26 mouse cellular contexts compared by ENCODE assay signal in the genomic region with DNA sequence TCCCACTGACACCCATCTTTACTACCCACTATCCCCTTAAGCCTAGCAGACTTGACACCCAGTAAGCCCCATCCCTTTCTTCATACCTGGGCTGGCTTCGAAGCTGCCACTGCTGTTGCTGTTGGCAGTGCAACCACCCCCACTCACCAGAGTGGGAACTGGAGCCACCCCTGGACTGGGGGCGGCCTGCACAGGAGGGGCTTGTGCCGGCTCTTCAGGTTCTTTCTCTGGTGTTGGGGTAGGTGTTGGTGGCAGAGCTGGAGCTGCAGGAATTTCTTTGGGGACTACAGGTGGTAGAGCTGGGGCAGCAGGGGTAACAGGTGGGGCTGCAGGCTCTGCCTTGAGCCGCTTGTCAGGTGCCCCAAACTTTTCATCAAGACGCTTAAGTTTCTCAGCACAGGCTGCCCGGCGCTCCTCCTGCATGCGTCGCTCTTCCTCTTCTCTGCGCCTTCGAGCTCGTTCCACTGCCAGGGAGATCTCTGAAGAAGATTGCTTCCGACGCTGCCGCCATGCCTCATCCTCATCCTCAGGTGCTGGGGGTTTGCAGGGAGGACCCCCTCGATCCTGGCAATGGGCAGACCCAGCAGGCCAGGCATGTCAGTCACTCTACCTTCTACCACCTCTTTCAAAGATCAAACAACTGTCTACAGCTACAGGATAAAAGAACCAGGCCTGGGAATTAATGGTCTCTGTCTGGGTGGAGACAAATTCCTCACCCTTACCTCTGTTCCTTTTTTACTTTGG. TPM values are rescaled to one million over a fixed set of nuclear protein-coding genes. Genes with fewer than 3 reads are reported as not detected.
DNase-seq lines count a peak whose midpoint lies in the region; ATAC-seq lines count a peak whose summit lies in the region.
"Had no signal": no experiment of that assay in that cellular context is flagged by ENCODE, and none has a peak within 500 bp of the region (broad histone marks: within the 10 kb centered on the region; RNA-seq: fewer than 3 reads in every experiment).

No protein-coding gene starts in this region.

- H3K36me3 ChIP-seq in heart, embryonic 12.5 days: peaks cover 86% of the 10 kb centered on the region
- H3K36me3 ChIP-seq in midbrain, embryonic 13.5 days: peaks cover 82% of the 10 kb centered on the region
- H3K36me3 ChIP-seq in midbrain, embryonic 16.5 days (ENCODE audit: control insufficient read depth, insufficient read depth, low read length): peaks cover 72% of the 10 kb centered on the region

- H3K27ac ChIP-seq in heart, embryonic 12.5 days (ENCODE audit: poor library complexity, severe bottlenecking): no peak overlapping the region
- no peak overlapping the region for H3K27ac ChIP-seq in midbrain, embryonic 13.5 days
- no peak overlapping the region for H3K27ac ChIP-seq in midbrain, embryonic 16.5 days (ENCODE audit: low read length)
- H3K27ac ChIP-seq: embryonic facial prominence, embryonic 13.5 days; embryonic facial prominence, embryonic 15.5 days; forebrain, embryonic 10.5 days; forebrain, embryonic 12.5 days had no signal

- DNase-seq in cerebellum, adult 9-10 months: peak; percentile 13
- DNase-seq in cerebellum, postnatal 36 days: no peak
- peak; percentile 90 for DNase-seq in heart, adult 11 months
- no peak for DNase-seq in ovary, postnatal 14 days (ENCODE audit: low spot score)
- DNase-seq: adrenal gland, adult 8-10 months; adrenal gland, postnatal 14 days; adrenal gland, postnatal 36 days; B cell, adult 2 months; cerebellum, adult 11-12 months; cerebellum, adult 2 months; cerebellum, postnatal 10 days had no signal

- H3K9me3 ChIP-seq in heart, embryonic 12.5 days (replicated peaks): no peaks in the 10 kb centered on the region
- H3K9me3 ChIP-seq in midbrain, embryonic 13.5 days: no peaks in the 10 kb centered on the region
- no peaks in the 10 kb centered on the region for H3K9me3 ChIP-seq in midbrain, embryonic 16.5 days (replicated peaks; ENCODE audit: control insufficient read depth, low read length, poor library complexity, severe bottlenecking)
- H3K9me3 ChIP-seq: embryonic facial prominence, embryonic 13.5 days; embryonic facial prominence, embryonic 15.5 days; forebrain, embryonic 10.5 days; forebrain, embryonic 12.5 days; G1E had no signal

- peaks cover 24% of the 10 kb centered on the region for H3K4me1 ChIP-seq in heart, embryonic 12.5 days (replicated peaks)
- H3K4me1 ChIP-seq in midbrain, embryonic 13.5 days (replicated peaks): peaks cover 24% of the 10 kb centered on the region
- peaks cover 18% of the 10 kb centered on the region for H3K4me1 ChIP-seq in midbrain, embryonic 16.5 days (ENCODE audit: control insufficient read depth, insufficient read depth, low read length)

- WGBS in heart, embryonic 12.5 days: 91% methylated on average over 16 of the region's 16 CpGs
- WGBS in midbrain, embryonic 13.5 days: 96% methylated on average over 16 of the region's 16 CpGs
- 95% methylated on average over 16 of the region's 16 CpGs for WGBS in midbrain, embryonic 16.5 days

- no peak for ATAC-seq in heart, embryonic 12.5 days (ENCODE audit: insufficient number of reproducible peaks, low FRiP score)
- no peak for ATAC-seq in midbrain, embryonic 13.5 days
- ATAC-seq in midbrain, embryonic 16.5 days: no peak
- ATAC-seq: activated CD4-positive, CD25-positive, alpha-beta regulatory T cell, adult 4 months; CD4-positive, CD25-positive, alpha-beta regulatory T cell, adult 4 months; forebrain, embryonic 14.5 days; forebrain, embryonic 16.5 days; Patski had no signal

- no peak overlapping the region for H3K4me3 ChIP-seq in heart, embryonic 12.5 days
- no peak overlapping the region for H3K4me3 ChIP-seq in midbrain, embryonic 13.5 days (replicated peaks)
- H3K4me3 ChIP-seq in midbrain, embryonic 16.5 days (ENCODE audit: low read depth, low read length): no peak overlapping the region
- H3K4me3 ChIP-seq: embryonic facial prominence, embryonic 13.5 days; embryonic facial prominence, embryonic 15.5 days; erythroblast, embryonic 14.5 days; forebrain, embryonic 10.5 days; forebrain, embryonic 12.5 days had no signal

- H3K4me2 ChIP-seq in heart, embryonic 12.5 days: no peak overlapping the region
- no peak overlapping the region for H3K4me2 ChIP-seq in midbrain, embryonic 13.5 days (replicated peaks)
- no peak overlapping the region for H3K4me2 ChIP-seq in midbrain, embryonic 16.5 days (ENCODE audit: low read length)
- H3K4me2 ChIP-seq: embryonic facial prominence, embryonic 13.5 days; embryonic facial prominence, embryonic 15.5 days; forebrain, embryonic 12.5 days had no signal

- H3K27me3 ChIP-seq in heart, embryonic 12.5 days (replicated peaks): no peaks in the 10 kb centered on the region
- no peaks in the 10 kb centered on the region for H3K27me3 ChIP-seq in midbrain, embryonic 13.5 days
- no peaks in the 10 kb centered on the region for H3K27me3 ChIP-seq in midbrain, embryonic 16.5 days (ENCODE audit: control insufficient read depth, insufficient read depth, low read depth, low read length)
- H3K27me3 ChIP-seq: CH12.LX; embryonic facial prominence, embryonic 13.5 days; embryonic facial prominence, embryonic 15.5 days; forebrain, embryonic 12.5 days; Patski had no signal

- H3K9ac ChIP-seq in heart, embryonic 12.5 days: no peak overlapping the region
- H3K9ac ChIP-seq in midbrain, embryonic 13.5 days (replicated peaks): peak overlapping the region; percentile 42; the same call in 1 of the 2 replicates
- no peak overlapping the region for H3K9ac ChIP-seq in midbrain, embryonic 16.5 days (ENCODE audit: low read depth, low read length)
- H3K9ac ChIP-seq: embryonic facial prominence, embryonic 13.5 days; embryonic facial prominence, embryonic 15.5 days; forebrain, embryonic 12.5 days had no signal

RNA-seq across cellular contexts. Expression of a gene that starts 5.7 kb away (rescaled TPM):
- polyA plus RNA-seq in heart, embryonic 12.5 days (2016; fragmentation: Nextera tagmentation; extraction: Ambion mirVana): 132 and 148 TPM in 2 replicates
- polyA plus RNA-seq in midbrain, embryonic 13.5 days (2015; fragmentation: Nextera tagmentation; extraction: Ambion mirVana): 209 and 228 TPM in 2 replicates
- 148 and 167 TPM in 2 replicates for polyA plus RNA-seq in midbrain, embryonic 16.5 days (2015; fragmentation: Nextera tagmentation; extraction: Ambion mirVana)

RNA-seq across cellular contexts. Expression of a gene that starts 16.8 kb away (rescaled TPM):
- polyA plus RNA-seq in heart, embryonic 12.5 days (2016; fragmentation: Nextera tagmentation; extraction: Ambion mirVana): 4.3 and 4.4 TPM in 2 replicates
- 4.9 and 7.0 TPM in 2 replicates for polyA plus RNA-seq in midbrain, embryonic 13.5 days (2015; fragmentation: Nextera tagmentation; extraction: Ambion mirVana)
- 6.2 and 6.9 TPM in 2 replicates for polyA plus RNA-seq in midbrain, embryonic 16.5 days (2015; fragmentation: Nextera tagmentation; extraction: Ambion mirVana)
- polyA plus RNA-seq: erythroblast, embryonic 14.5 days had no signal

RNA-seq across cellular contexts. Expression of a gene that starts 24.0 kb away (rescaled TPM):
- 56.1 and 61.6 TPM in 2 replicates for polyA plus RNA-seq in heart, embryonic 12.5 days (2016; fragmentation: Nextera tagmentation; extraction: Ambion mirVana)
- polyA plus RNA-seq in midbrain, embryonic 13.5 days (2015; fragmentation: Nextera tagmentation; extraction: Ambion mirVana): 93.7 and 93.9 TPM in 2 replicates
- polyA plus RNA-seq in midbrain, embryonic 16.5 days (2015; fragmentation: Nextera tagmentation; extraction: Ambion mirVana): 70.5 and 75.7 TPM in 2 replicates

RNA-seq across cellular contexts. Expression of a gene that starts 27.2 kb away (rescaled TPM):
- polyA plus RNA-seq in heart, embryonic 12.5 days (2016; fragmentation: Nextera tagmentation; extraction: Ambion mirVana): 1.3 and 8.3 TPM in 2 replicates
- 0.53 and 0.63 TPM in 2 replicates for polyA plus RNA-seq in midbrain, embryonic 13.5 days (2015; fragmentation: Nextera tagmentation; extraction: Ambion mirVana)
- 0.24 and 0.29 TPM in 2 replicates for polyA plus RNA-seq in midbrain, embryonic 16.5 days (2015; fragmentation: Nextera tagmentation; extraction: Ambion mirVana)
- polyA plus RNA-seq: activated CD4-positive, CD25-positive, alpha-beta regulatory T cell, adult 4 months; embryonic facial prominence, embryonic 15.5 days had no signal

RNA-seq across cellular contexts. Expression of a gene that starts 29.2 kb away (rescaled TPM):
- polyA plus RNA-seq in heart, embryonic 12.5 days (2016; fragmentation: Nextera tagmentation; extraction: Ambion mirVana): 3.3 and 5.2 TPM in 2 replicates
- 4.8 and 7.1 TPM in 2 replicates for polyA plus RNA-seq in midbrain, embryonic 13.5 days (2015; fragmentation: Nextera tagmentation; extraction: Ambion mirVana)
- 4.7 and 5.9 TPM in 2 replicates for polyA plus RNA-seq in midbrain, embryonic 16.5 days (2015; fragmentation: Nextera tagmentation; extraction: Ambion mirVana)
- polyA plus RNA-seq: erythroblast, embryonic 14.5 days; Patski had no signal

Comparison
In these comparisons a context has a peak if more than half of its experiments do, and no peak if none do; other contexts are left out.
1. DNase-seq: peak in cerebellum, adult 9-10 months (single experiment) and heart, adult 11 months (single experiment); none in cerebellum, postnatal 36 days (0 of 2) and ovary, postnatal 14 days (single experiment).